Mouse (Mus musculus): ENCODE measurements around the gene Aarsd1.
"Not testable (repeated sequence)": the region's sequence is repeated elsewhere in the genome, so short reads cannot be mapped to it uniquely, and the experiment has no call there.

Aarsd1 gene

DNA sequence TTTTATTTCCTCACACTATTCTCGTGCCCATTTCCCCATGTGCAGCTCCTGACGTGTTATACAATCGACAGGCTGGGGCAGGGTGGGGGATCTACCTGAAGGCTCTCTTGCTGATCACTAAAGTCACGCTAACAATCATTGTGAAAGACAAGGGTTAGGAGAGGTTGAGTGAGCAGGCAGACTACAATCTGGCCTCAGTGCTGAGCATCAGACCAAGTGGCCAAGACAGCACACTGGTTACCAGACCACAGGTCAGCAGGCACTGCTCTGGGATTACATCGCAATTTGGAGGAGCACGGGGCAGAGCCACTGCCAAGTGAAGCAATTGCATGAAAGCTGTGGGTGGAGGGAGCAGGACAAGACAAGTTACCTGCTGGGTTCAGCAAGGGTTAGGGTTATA lies 38.5 kb downstream of the Aarsd1 start:
- no peak for DNase-seq (ENCODE audit: low spot score in 2 of 2)

DNA sequence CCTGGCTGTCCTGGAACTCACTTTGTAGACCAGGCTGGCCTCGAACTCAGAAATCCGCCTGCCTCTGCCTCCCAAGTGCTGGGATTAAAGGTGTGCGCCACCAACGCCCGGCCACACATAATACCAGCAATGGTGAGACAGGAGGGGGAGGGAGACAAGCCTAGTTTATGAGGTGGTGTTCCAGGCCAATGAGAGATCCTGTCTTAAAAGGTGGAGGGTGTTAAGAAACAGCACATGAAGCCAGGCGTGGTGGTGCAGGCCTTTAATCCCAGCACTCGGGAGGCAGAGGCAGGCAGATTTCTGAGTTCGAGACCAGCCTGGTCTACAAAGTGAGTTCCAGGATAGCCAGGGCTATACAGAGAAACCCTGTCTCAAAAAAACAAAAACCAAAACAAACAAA lies 39.2 kb downstream of the Aarsd1 start:
- not testable (repeated sequence) for DNase-seq (ENCODE audit: low spot score in 2 of 2)

DNA sequence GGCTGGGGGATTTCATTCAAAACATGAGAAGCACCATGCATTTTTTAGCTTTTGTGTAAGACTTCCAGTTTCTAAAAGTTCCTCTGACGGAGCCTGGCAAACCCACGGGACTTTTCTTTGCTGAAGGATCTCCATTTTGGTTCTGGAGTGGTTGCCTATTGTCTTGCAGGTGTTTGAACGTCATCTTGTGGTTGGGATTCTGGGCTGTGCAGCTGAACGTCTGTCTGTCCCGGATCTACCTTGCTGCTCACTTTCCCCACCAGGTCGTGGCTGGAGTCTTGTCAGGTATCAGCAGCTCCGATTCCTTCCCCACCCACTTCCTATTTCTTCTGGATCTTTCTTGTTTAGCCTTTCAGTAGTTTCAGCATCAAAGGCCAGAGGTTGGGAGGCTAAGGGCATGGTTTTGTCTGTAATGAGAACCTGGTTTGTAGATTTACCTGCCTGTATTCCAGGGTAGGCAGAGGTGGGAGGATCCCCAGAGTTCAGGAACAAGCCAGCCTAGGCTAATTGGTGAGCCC lies 42.9 kb downstream of the Aarsd1 start:
- no peak for DNase-seq (ENCODE audit: low spot score in 2 of 2)

DNA sequence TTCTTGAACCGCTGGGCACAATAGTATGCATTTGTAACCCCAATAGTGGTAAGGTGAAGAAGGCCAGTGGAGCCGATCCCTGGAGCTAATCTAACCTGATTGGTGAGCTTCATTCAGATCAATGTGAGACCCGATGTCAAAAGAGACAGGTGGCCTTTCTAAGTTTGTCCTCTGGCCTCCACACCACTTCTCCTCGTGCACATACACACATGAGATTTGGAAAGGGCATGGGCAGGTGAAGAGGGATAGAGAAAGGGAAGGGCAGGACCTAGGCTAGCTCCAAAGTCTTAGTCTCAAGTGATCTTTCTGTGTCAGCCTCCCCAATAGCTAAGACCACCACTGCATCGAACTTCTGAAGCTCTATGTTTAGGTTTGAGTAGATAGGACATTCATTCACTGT lies 47.3 kb downstream of the Aarsd1 start:
- no peak for DNase-seq (ENCODE audit: low spot score in 2 of 2)

DNA sequence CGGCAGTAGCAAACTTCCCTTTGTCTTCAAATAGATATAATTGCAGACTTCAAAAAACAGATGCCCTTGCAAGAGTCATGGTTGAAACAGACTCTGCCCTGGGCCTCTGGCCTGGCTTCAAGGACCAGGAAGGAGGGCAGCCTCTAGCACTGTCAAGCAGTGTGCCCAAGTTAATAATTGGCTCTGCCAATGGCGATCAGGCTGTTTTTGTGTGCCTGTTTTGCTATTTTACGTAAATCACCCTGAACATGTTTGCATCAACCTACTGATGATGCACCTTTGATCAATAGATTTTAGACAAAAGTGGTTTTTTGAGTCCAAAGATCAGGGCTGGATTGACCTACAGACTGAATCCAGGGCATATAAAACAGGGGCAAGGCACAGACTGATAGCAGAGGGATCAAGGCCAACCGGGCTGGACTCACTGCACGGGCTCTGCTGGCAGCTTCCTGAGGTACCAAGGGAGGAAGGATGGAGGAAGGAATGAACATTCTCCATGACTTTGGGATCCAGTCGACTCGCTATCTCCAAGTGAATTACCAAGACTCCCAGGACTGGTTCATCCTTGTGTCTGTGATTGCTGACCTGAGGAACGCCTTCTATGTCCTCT lies 50.0 kb downstream of the Aarsd1 start, which contains the start of gene G6pc:
G6pc (plus strand) TSS at position 236 of the 610 bp plus-strand sequence.
- no peak for DNase-seq (ENCODE audit: low spot score in 2 of 2)

DNA sequence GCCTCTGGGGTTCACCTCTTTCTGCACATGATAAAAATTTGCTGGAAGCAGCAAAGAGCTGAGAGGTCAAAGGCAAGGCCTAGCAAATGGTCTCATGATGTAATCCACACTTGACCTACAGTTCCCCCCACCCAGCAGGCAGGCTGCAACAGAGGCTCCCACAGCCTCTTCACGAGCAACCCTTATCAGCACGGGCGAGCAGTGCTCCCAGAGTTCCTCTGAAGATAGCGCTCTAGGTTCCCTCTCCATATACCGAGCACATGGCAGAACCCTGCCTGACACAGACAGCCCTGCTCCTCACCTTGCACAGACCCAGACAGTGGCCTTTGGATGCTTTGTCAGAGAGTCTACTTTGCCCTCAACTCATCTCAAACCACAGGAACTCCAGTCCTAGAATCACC lies 52.9 kb downstream of the Aarsd1 start:
- DNase-seq (ENCODE audit: low spot score in 2 of 2): no peak

DNA sequence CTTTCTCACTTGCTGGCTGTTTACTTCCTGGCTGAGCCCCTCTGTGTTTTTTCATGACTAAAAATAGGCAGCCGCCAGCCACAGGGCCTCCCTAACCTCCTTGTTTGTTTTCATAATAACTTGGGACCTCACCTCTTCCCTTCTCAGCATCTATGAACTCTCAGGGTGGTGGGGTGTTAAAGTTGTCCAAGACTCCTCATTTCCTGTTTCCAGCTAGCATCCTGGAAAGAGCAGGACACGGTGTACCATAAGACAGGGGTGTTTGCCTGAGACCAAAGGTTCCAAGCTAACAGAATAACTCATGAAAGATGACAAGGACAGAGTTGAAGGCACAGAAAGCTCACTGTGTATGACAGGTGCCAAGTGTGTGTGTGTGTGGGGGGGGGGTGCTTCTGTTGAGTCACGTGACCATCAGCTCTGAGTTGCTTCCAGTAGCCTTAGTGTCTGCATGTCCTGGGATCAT lies 56.7 kb downstream of the Aarsd1 start:
- DNase-seq (ENCODE audit: low spot score in 2 of 2): no peak

DNA sequence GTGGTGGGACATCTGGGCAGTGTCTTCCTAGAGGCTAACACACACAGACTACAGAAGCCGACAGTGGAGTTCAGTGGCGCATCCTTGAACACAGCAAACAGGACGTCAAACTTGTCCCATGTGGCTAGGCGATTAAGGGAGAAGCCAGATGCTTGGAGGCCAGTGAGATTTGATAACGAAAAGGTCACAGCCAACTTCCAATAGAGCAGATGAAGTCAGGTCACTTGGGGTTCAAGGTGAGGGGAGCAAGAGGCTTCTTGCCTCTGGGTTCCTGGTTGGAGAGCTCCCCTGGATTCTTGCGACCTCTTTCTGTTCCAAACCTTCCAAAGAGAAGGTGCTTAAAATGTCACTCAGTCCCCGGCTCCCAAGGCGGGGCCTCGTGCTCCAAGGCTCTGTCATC lies 57.6 kb downstream of the Aarsd1 start:
- DNase-seq (ENCODE audit: low spot score in 2 of 2): no peak

DNA sequence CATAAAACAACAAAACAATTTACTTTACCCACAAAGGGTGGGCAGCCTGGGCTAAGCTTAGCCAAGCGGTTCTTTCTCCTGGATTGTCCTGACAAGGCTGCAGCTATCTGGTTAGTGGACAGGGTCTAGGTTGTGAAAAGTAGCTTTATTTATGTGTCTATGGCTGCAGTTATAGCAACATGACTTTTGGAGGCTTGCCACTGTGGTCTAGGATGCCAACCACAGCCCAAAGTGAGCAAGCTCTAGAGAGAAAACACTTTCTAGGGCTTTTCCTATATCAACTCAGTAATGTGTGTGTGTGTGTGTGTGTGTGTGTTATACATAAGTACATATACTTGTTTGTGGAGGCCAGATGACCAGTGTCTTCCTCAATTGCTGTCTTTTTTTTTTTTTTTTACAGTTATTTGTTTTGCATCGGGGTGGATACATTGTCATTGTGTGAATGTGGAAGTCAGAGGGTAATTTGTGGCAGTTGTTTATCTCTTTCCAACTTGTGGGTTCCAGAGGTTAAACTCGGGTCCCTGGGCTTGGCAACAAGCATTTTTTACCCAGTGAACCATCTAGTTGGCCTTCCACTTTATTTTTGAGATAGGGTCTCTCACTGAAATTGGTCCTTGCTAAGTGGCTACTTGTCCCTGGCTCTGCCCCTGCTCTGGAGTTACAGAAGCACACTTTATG lies 59.8 kb downstream of the Aarsd1 start:
- no peak for DNase-seq (ENCODE audit: low spot score in 2 of 2)
